Mouse (Mus musculus) adrenal gland, adult 8-10 months (tissue): ENCODE data around the gene Chst11. TPM values are rescaled to one million over a fixed set of nuclear protein-coding genes. Genes with fewer than 3 reads are reported as not detected.
A peak's percentile ranks its signal among the peaks of the same experiment; 100 is the strongest.

ENCODE experiments used
- DNase-seq: peaks from one replicate; pipeline ENCODE4 v3.0.0; 2022
- total RNA-seq, 4 experiments: library from RNA; stranded (reverse); gene quantifications; 2 replicates each; pipeline ENCODE4 v1.2.4; 2022

The Chst11 gene
- total RNA-seq, 4 experiments from 2014 or later: 42.6 to 79.6 (median 61.1) TPM

- DNase-seq: no peak
Observed at GRCm38 (mm10) chr10:83078723-83079122, 93.4 kb downstream of the Chst11 start.

GRCm38 (mm10) chr10:83079755-83080154, 94.5 kb downstream of the Chst11 start:
- no peak for DNase-seq

- no peak for DNase-seq
Observed at GRCm38 (mm10) chr10:83080275-83080741, 95.0 kb downstream of the Chst11 start.

- no peak for DNase-seq
Observed at GRCm38 (mm10) chr10:83080930-83081329, 95.6 kb downstream of the Chst11 start.

- peak; percentile 45 for DNase-seq
Observed at GRCm38 (mm10) chr10:83083946-83084345, 98.6 kb downstream of the Chst11 start.

GRCm38 (mm10) chr10:83088318-83088717, 103.0 kb downstream of the Chst11 start:
- no peak for DNase-seq

GRCm38 (mm10) chr10:83088826-83089225, 103.5 kb downstream of the Chst11 start:
- no peak for DNase-seq

- no peak for DNase-seq
Observed at GRCm38 (mm10) chr10:83090185-83090584, 104.9 kb downstream of the Chst11 start.

GRCm38 (mm10) chr10:83093705-83094104, 108.4 kb downstream of the Chst11 start:
- no peak for DNase-seq

- no peak for DNase-seq
Observed at GRCm38 (mm10) chr10:83094248-83094647, 109.0 kb downstream of the Chst11 start.

- no peak for DNase-seq
Observed at GRCm38 (mm10) chr10:83094821-83095725, 109.8 kb downstream of the Chst11 start.

- DNase-seq: no peak
Observed at GRCm38 (mm10) chr10:83096257-83096656, 111.0 kb downstream of the Chst11 start.

- peak; percentile 79 for DNase-seq
Observed at GRCm38 (mm10) chr10:83098940-83099339, 113.6 kb downstream of the Chst11 start.

- DNase-seq: no peak
Observed at GRCm38 (mm10) chr10:83099669-83100068, 114.4 kb downstream of the Chst11 start.

GRCm38 (mm10) chr10:83100890-83101289, 115.6 kb downstream of the Chst11 start:
- DNase-seq: no peak

GRCm38 (mm10) chr10:83101421-83102207, 116.3 kb downstream of the Chst11 start:
- DNase-seq: no peak

GRCm38 (mm10) chr10:83102745-83103144, 117.4 kb downstream of the Chst11 start:
- no peak for DNase-seq

GRCm38 (mm10) chr10:83104221-83104620, 118.9 kb downstream of the Chst11 start:
- DNase-seq: peak; percentile 67

- no peak for DNase-seq
Observed at GRCm38 (mm10) chr10:83106152-83106746, 121.0 kb downstream of the Chst11 start.

- peak; percentile 54 for DNase-seq
Observed at GRCm38 (mm10) chr10:83107385-83107784, 122.1 kb downstream of the Chst11 start.

- no peak for DNase-seq
Observed at GRCm38 (mm10) chr10:83107921-83108738, 122.8 kb downstream of the Chst11 start.

GRCm38 (mm10) chr10:83108946-83109345, 123.6 kb downstream of the Chst11 start:
- DNase-seq: no peak
